Mouse (Mus musculus): ENCODE data around the gene Plxnd1.

GRCm38 (mm10) chr6:115989032-115989431 is 5.8 kb downstream of the Plxnd1 start:
- TF ChIP-seq GATA1 (IDR thresholded peaks at IDR 0.05; ENCODE audit: low read length) (no peak), TAL1 (IDR thresholded peaks at IDR 0.05; ENCODE audit: low read length) (no peak)
